Comparison of ENCODE assay signal across 1 mouse cellular context in genomic region chrX:38591749-38592148, GRCm38 (mm10).
A peak's percentile ranks its signal among the peaks of the same experiment; 100 is the strongest.
TF ChIP-seq lines count a peak whose summit lies in the region.

No protein-coding gene starts in this region.

TF ChIP-seq in MEL, 35 proteins besides CTCF, POLR2A, EP300 and RAD21:
- TF ChIP-seq ETS1 (IDR thresholded peaks at IDR 0.05; ENCODE audit: low read depth, low read length) (peak; percentile 86), TCF12 (IDR thresholded peaks at IDR 0.05; ENCODE audit: low read depth, low read length) (peak; percentile 44; the same call in 1 of the 2 replicates), TAL1 (IDR thresholded peaks at IDR 0.05; ENCODE audit: low read length) (0 out of 2 replicates have a peak, but pooled peaks have one; percentile 24), RCOR1 (IDR thresholded peaks at IDR 0.05; ENCODE audit: low read depth, low read length) (no peak), MAX (IDR thresholded peaks at IDR 0.05; ENCODE audit: low read length) (no peak), MXI1 (IDR thresholded peaks at IDR 0.05; ENCODE audit: low read depth, low read length) (no peak), ZKSCAN1 (IDR thresholded peaks at IDR 0.05; ENCODE audit: low read depth, low read length) (no peak), CHD2 (IDR thresholded peaks at IDR 0.05; ENCODE audit: low read length) (no peak), TBP (IDR thresholded peaks at IDR 0.05; ENCODE audit: low read depth, low read length) (no peak), GATA1 (IDR thresholded peaks at IDR 0.05; ENCODE audit: low read depth, low read length) (peak; percentile 84)
